Comparison of ENCODE assay signal across 14 mouse cellular contexts in the genomic region with DNA sequence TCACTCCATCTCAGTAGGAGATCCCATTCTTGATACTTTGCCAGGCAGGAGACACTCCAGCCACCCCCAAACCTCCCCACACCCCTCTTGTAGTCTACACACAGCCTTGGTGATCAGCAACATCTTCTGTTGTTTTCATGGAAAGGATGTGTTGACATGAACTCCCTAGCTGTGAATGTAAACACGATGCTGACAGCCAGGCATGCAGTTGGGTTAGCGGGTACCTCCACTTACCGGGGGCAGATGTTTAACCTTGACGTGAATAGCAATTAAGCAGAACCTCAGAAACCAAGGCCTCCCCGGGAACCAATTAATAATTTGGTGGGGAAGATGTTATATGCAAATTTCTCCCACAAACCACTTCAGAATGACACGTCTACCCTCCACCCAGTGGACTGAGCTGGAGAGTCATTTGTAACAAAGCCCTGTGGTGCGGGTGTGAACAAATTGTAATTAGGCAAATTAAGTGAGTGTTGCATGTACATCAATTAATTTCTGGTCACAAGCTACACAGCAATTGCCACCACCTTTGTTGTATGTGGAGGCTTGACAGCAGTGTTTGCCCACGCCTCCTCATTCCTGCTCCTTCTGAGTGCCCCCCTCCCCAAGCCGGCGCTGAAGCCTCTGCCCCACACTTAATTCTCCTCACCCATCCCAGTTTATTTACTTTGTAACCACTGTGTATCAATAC. TPM values are rescaled to one million over a fixed set of nuclear protein-coding genes. Genes with fewer than 3 reads are reported as not detected.
DNase-seq lines count a peak whose midpoint lies in the region; ATAC-seq lines count a peak whose summit lies in the region.
"Had no signal": no experiment of that assay in that cellular context is flagged by ENCODE, and none has a peak within 500 bp of the region (broad histone marks: within the 10 kb centered on the region; RNA-seq: fewer than 3 reads in every experiment).

No protein-coding gene starts in this region.

- peaks cover 45% of the 10 kb centered on the region for H3K27me3 ChIP-seq in hindbrain, embryonic 12.5 days
- H3K27me3 ChIP-seq in midbrain, embryonic 15.5 days (replicated peaks), result peaks cover 24% of the 10 kb centered on the region
- peaks cover 12% of the 10 kb centered on the region; the same call in 1 of the 2 replicates for H3K27me3 ChIP-seq in kidney, embryonic 14.5 days (ENCODE audit: control insufficient read depth, insufficient read depth, low read length)
- H3K27me3 ChIP-seq: intestine, embryonic 15.5 days had no signal

- no peak overlapping the region for H3K9ac ChIP-seq in hindbrain, embryonic 12.5 days
- no peak overlapping the region for H3K9ac ChIP-seq in midbrain, embryonic 15.5 days
- no peak overlapping the region for H3K9ac ChIP-seq in kidney, embryonic 14.5 days (ENCODE audit: low read depth, low read length)
- H3K9ac ChIP-seq: intestine, embryonic 15.5 days; limb, embryonic 12.5 days had no signal

- no peak overlapping the region; the same call in 1 of the 2 replicates for H3K4me2 ChIP-seq in hindbrain, embryonic 12.5 days (replicated peaks)
- peak overlapping the region; percentile 14 for H3K4me2 ChIP-seq in midbrain, embryonic 15.5 days
- H3K4me2 ChIP-seq in kidney, embryonic 14.5 days (replicated peaks; ENCODE audit: low read depth, low read length), result no peak overlapping the region
- H3K4me2 ChIP-seq: intestine, embryonic 15.5 days had no signal

- DNase-seq in ovary, adult 18-20 months (ENCODE audit: low spot score), result peak; percentile 13
- DNase-seq in ovary, postnatal 36 days (ENCODE audit: low spot score), result no peak
- no peak for DNase-seq in cerebellum, adult 9-11 months
- DNase-seq in adrenal gland, postnatal 4 days (ENCODE audit: low spot score in 2 of 2), result no peak
- DNase-seq in adrenal gland, adult (ENCODE audit: inconsistent age in 2 of 2, low spot score in 1 of 2), result no peak
- DNase-seq: cerebellum, adult 2 months; gastrocnemius, postnatal 14 days; kidney, postnatal 25 days had no signal

- H3K36me3 ChIP-seq in hindbrain, embryonic 12.5 days, result no peaks in the 10 kb centered on the region
- no peaks in the 10 kb centered on the region for H3K36me3 ChIP-seq in midbrain, embryonic 15.5 days (replicated peaks)
- H3K36me3 ChIP-seq in kidney, embryonic 14.5 days (ENCODE audit: control insufficient read depth, insufficient read depth, low read length), result no peaks in the 10 kb centered on the region
- H3K36me3 ChIP-seq: G1E; intestine, embryonic 15.5 days; limb, embryonic 12.5 days had no signal

- peak; percentile 67 for ATAC-seq in hindbrain, embryonic 12.5 days (ENCODE audit: low FRiP score)
- peak; percentile 45 for ATAC-seq in midbrain, embryonic 15.5 days (replicated peaks)
- no peak for ATAC-seq in kidney, embryonic 14.5 days (ENCODE audit: low FRiP score, low TSS enrichment)
- ATAC-seq: intestine, embryonic 15.5 days had no signal

- 28% methylated on average over 10 of the region's 10 CpGs for WGBS in hindbrain, embryonic 12.5 days
- WGBS in midbrain, embryonic 15.5 days, result 16% methylated on average over 10 of the region's 10 CpGs
- 51% methylated on average over 10 of the region's 10 CpGs for WGBS in kidney, embryonic 14.5 days

- peak overlapping the region; percentile 60; the same call in 1 of the 2 replicates for H3K27ac ChIP-seq in hindbrain, embryonic 12.5 days
- 0 out of 2 replicates have a peak overlapping the region, but pooled peaks have one; percentile 13 for H3K27ac ChIP-seq in midbrain, embryonic 15.5 days
- no peak overlapping the region for H3K27ac ChIP-seq in kidney, embryonic 14.5 days (ENCODE audit: low read depth, low read length)
- H3K27ac ChIP-seq: intestine, embryonic 15.5 days; limb, embryonic 12.5 days had no signal

- H3K4me1 ChIP-seq in hindbrain, embryonic 12.5 days, result peaks cover 40% of the 10 kb centered on the region
- peaks cover 46% of the 10 kb centered on the region for H3K4me1 ChIP-seq in midbrain, embryonic 15.5 days
- H3K4me1 ChIP-seq in kidney, embryonic 14.5 days (ENCODE audit: control insufficient read depth, insufficient read depth, low read length), result peaks cover 4% of the 10 kb centered on the region
- H3K4me1 ChIP-seq: intestine, embryonic 15.5 days had no signal

- H3K9me3 ChIP-seq in hindbrain, embryonic 12.5 days (replicated peaks), result no peaks in the 10 kb centered on the region
- H3K9me3 ChIP-seq in midbrain, embryonic 15.5 days, result no peaks in the 10 kb centered on the region
- no peaks in the 10 kb centered on the region for H3K9me3 ChIP-seq in kidney, embryonic 14.5 days (ENCODE audit: control insufficient read depth, low read length)
- H3K9me3 ChIP-seq: intestine, embryonic 15.5 days; limb, embryonic 12.5 days had no signal

- no peak overlapping the region for H3K4me3 ChIP-seq in hindbrain, embryonic 12.5 days
- H3K4me3 ChIP-seq in midbrain, embryonic 15.5 days, result no peak overlapping the region
- H3K4me3 ChIP-seq in kidney, embryonic 14.5 days (ENCODE audit: low read length), result no peak overlapping the region
- H3K4me3 ChIP-seq: intestine, embryonic 15.5 days; limb, embryonic 12.5 days had no signal

RNA-seq across cellular contexts. Expression of a gene that starts 5.4 kb away (rescaled TPM):
- polyA plus RNA-seq in hindbrain, embryonic 12.5 days (2016; fragmentation: Nextera tagmentation; extraction: Ambion mirVana), result 16.2 and 20.2 TPM in 2 replicates
- 3.4 and 4.1 TPM in 2 replicates for polyA plus RNA-seq in midbrain, embryonic 15.5 days (2015; fragmentation: Nextera tagmentation; extraction: Ambion mirVana)
- polyA plus RNA-seq in kidney, embryonic 14.5 days (2014; fragmentation: Nextera tagmentation; extraction: Ambion mirVana), result 35.7 and 69.9 TPM in 2 replicates
- 10 to 100 TPM; 20.2 to 21.8 TPM for total RNA-seq in adrenal gland, postnatal 4 days (2021)
